Mouse (Mus musculus) CH12.LX (cell line): ENCODE data around the gene Smcp.

ENCODE experiments used
- CTCF ChIP-seq, 2 experiments: IDR thresholded peaks in 1 of 2; conservative IDR thresholded peaks in 1 of 2; 2 replicates each; pipeline ENCODE4 v1.5.1; 2011 to 2012; ENCODE audit warnings: low read depth in 2 of 2, low read length in 2 of 2, improper control_type of control experiment in 1 of 2, inconsistent platforms in 1 of 2, mild to moderate bottlenecking in 1 of 2, moderate library complexity in 1 of 2
- ELF1 ChIP-seq: IDR thresholded peaks from 2 replicates; pipeline ENCODE4 v1.6.1; 2014; ENCODE audit warnings: low read depth, mild to moderate bottlenecking, inconsistent platforms, low read length, improper control_type of control experiment
- EP300 ChIP-seq: IDR thresholded peaks from 2 replicates; pipeline ENCODE4 v1.6.1; 2011; ENCODE audit warnings: low read length, improper control_type of control experiment
- KAT2A ChIP-seq: IDR thresholded peaks from 2 replicates; pipeline ENCODE4 v1.6.1; 2012; ENCODE audit warnings: low read length, improper control_type of control experiment, inconsistent platforms; ENCODE audit not compliant: insufficient replicate concordance
- POLR2A ChIP-seq: IDR thresholded peaks from 2 replicates; pipeline ENCODE4 v1.6.1; 2011; ENCODE audit warnings: low read depth, mild to moderate bottlenecking, improper control_type of control experiment, low read length
- ZKSCAN1 ChIP-seq: IDR thresholded peaks from 2 replicates; pipeline ENCODE4 v1.6.1; 2012; ENCODE audit warnings: low read depth, inconsistent platforms, low read length, improper control_type of control experiment, borderline replicate concordance

- no peak for TF ChIP-seq EP300
- TF ChIP-seq POLR2A: no peak
- TF ChIP-seq CTCF (conservative IDR thresholded peaks at IDR 0.05 in 1 of 2, IDR thresholded peaks at IDR 0.05 in 1 of 2; ENCODE audit: low read depth in 2 of 2, low read length in 2 of 2): no peak
- TF ChIP-seq KAT2A: no peak
- no peak for TF ChIP-seq ZKSCAN1
- TF ChIP-seq ELF1: no peak
Observed at GRCm38 (mm10) chr3:92637745-92638652, 49.2 kb upstream of the Smcp start.
